Mouse (Mus musculus): ENCODE data around the gene Tgfb3. TPM values are rescaled to one million over a fixed set of nuclear protein-coding genes. Genes with fewer than 3 reads are reported as not detected.
A peak's percentile ranks its signal among the peaks of the same experiment; 100 is the strongest.

Tgfb3 gene
- polyA plus RNA-seq, 1 experiment from 2014 or later: 43.1 TPM

- peak overlapping the region; percentile 91 for H3K4me2 ChIP-seq
- no peaks in the 10 kb centered on the region for H3K27me3 ChIP-seq
- H3K9ac ChIP-seq: peak overlapping the region; percentile 82
- H3K4me1 ChIP-seq: peaks cover 38% of the 10 kb centered on the region
- H3K27ac ChIP-seq: peak overlapping the region; percentile 99
- H3K9me3 ChIP-seq: no peaks in the 10 kb centered on the region
- no peaks in the 10 kb centered on the region for H3K36me3 ChIP-seq
- peak overlapping the region; percentile 58 for H3K4me3 ChIP-seq
- 4% methylated on average over 9 of the region's 9 CpGs for WGBS
- no peak for ATAC-seq (ENCODE audit: insufficient number of reproducible peaks, insufficient read depth, low FRiP score, low TSS enrichment, low read depth)
Measured at GRCm38 (mm10) chr12:86078176-86078552, 677 bp downstream of the Tgfb3 start.

- no peak for ATAC-seq (ENCODE audit: insufficient number of reproducible peaks, insufficient read depth, low FRiP score, low TSS enrichment, low read depth)
Measured at GRCm38 (mm10) chr12:86077736-86078135, 1.1 kb downstream of the Tgfb3 start.

GRCm38 (mm10) chr12:86077322-86077721 is 1.5 kb downstream of the Tgfb3 start:
- ATAC-seq (ENCODE audit: insufficient number of reproducible peaks, insufficient read depth, low FRiP score, low TSS enrichment, low read depth): no peak
- no peaks in the 10 kb centered on the region for H3K9me3 ChIP-seq
- H3K4me1 ChIP-seq: peaks cover 34% of the 10 kb centered on the region
- H3K9ac ChIP-seq: peak overlapping the region; percentile 82
- no peaks in the 10 kb centered on the region for H3K27me3 ChIP-seq
- WGBS: 13% methylated on average over 8 of the region's 8 CpGs
- H3K4me3 ChIP-seq: peak overlapping the region; percentile 58
- peak overlapping the region; percentile 99 for H3K27ac ChIP-seq
- peaks cover 2% of the 10 kb centered on the region; the same call in 1 of the 2 replicates for H3K36me3 ChIP-seq
- H3K4me2 ChIP-seq: peak overlapping the region; percentile 91

More at GRCm38 (mm10) chr12:86077736-86078135, 1.1 kb downstream of the Tgfb3 start:
- WGBS: 14% methylated on average over 11 of the region's 11 CpGs
- H3K4me1 ChIP-seq: peaks cover 34% of the 10 kb centered on the region
- peak overlapping the region; percentile 58 for H3K4me3 ChIP-seq
- H3K27me3 ChIP-seq: no peaks in the 10 kb centered on the region
- no peaks in the 10 kb centered on the region for H3K36me3 ChIP-seq
- no peaks in the 10 kb centered on the region for H3K9me3 ChIP-seq
- peak overlapping the region; percentile 99 for H3K27ac ChIP-seq
- H3K4me2 ChIP-seq: peak overlapping the region; percentile 91
- peak overlapping the region; percentile 82 for H3K9ac ChIP-seq

DNA sequence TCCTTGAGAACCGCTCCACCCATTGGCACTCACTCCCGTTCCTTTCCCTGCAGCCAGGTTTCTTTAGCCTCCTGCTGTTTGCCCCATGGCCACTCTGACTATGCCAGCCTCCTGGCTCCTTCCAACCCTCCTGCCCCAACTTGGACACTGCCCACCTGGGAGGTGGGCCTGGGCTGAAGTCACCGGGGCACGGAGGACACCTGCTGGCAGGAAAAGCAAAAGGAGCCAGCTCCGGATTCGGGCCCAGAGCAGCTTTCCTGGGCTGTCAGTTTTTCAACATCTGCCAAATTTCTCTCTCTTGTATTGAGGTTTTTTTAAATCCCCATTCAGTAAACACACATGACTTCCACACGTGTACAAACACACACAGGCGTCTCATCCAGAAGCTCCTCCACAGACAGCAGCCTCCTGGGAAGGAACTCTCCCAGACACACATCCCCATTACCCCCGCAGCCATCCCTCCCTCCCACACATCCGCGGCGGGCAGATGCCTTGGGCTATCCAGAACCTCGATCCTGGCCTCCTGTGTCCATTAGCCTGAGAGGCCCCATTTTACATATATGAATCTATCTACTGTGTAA is 2.4 kb downstream of the Tgfb3 start:
- no peak for ATAC-seq (ENCODE audit: insufficient number of reproducible peaks, insufficient read depth, low FRiP score, low TSS enrichment, low read depth)
- Histone ChIP-seq H3K4me2 (peak overlapping the region; percentile 91), H3K36me3 (peaks cover 10% of the 10 kb centered on the region), H3K27ac (no peak overlapping the region), H3K9ac (peak overlapping the region; percentile 82), H3K4me1 (peaks cover 34% of the 10 kb centered on the region), H3K4me3 (peak overlapping the region; percentile 58), H3K9me3 (no peaks in the 10 kb centered on the region), H3K27me3 (no peaks in the 10 kb centered on the region)
- 6% methylated on average over 13 of the region's 13 CpGs for WGBS

- H3K9ac ChIP-seq: peak overlapping the region; percentile 82; the same call in 1 of the 2 replicates
- H3K4me1 ChIP-seq: peaks cover 34% of the 10 kb centered on the region
- no peaks in the 10 kb centered on the region for H3K27me3 ChIP-seq
- H3K4me2 ChIP-seq: peak overlapping the region; percentile 91
- no peak overlapping the region for H3K27ac ChIP-seq
- no peaks in the 10 kb centered on the region for H3K9me3 ChIP-seq
- peak overlapping the region; percentile 58 for H3K4me3 ChIP-seq
- WGBS: 92% methylated on average over 7 of the region's 7 CpGs
- ATAC-seq (ENCODE audit: insufficient number of reproducible peaks, insufficient read depth, low FRiP score, low TSS enrichment, low read depth): no peak
- peaks cover 14% of the 10 kb centered on the region for H3K36me3 ChIP-seq
Measured at GRCm38 (mm10) chr12:86075358-86075757, 3.5 kb downstream of the Tgfb3 start.

DNA sequence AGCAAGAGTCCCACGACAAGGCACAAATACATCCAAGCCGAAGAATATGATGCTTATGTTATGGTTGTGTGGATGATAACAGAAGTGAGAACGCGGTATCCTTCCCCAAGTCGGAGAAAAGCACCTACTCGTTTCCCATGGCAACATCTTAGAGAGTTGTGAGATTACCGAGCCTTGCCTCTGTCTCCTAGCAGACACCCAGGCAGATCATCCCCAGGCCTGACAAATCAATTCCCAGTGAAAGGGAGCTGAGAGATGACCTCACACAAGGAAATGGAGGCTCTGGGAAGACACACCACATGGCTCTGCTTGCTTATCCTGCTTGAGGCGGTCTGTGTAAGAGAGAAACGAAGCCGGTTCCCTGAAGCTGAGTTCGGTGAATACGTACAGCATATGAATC is 4.2 kb downstream of the Tgfb3 start:
- Histone ChIP-seq H3K27ac (no peak overlapping the region), H3K36me3 (peaks cover 18% of the 10 kb centered on the region), H3K4me3 (no peak overlapping the region), H3K4me1 (peaks cover 34% of the 10 kb centered on the region), H3K9ac (no peak overlapping the region), H3K9me3 (no peaks in the 10 kb centered on the region), H3K27me3 (no peaks in the 10 kb centered on the region), H3K4me2 (peak overlapping the region; percentile 91)
- ATAC-seq (ENCODE audit: insufficient number of reproducible peaks, insufficient read depth, low FRiP score, low TSS enrichment, low read depth): no peak
- WGBS: 84% methylated on average over 12 of the region's 12 CpGs

- Histone ChIP-seq H3K27ac (no peak overlapping the region), H3K9me3 (no peaks in the 10 kb centered on the region), H3K4me3 (no peak overlapping the region), H3K9ac (no peak overlapping the region), H3K4me1 (peaks cover 17% of the 10 kb centered on the region), H3K27me3 (no peaks in the 10 kb centered on the region), H3K4me2 (no peak overlapping the region), H3K36me3 (peaks cover 51% of the 10 kb centered on the region)
- 86% methylated on average over 6 of the region's 6 CpGs for WGBS
- ATAC-seq (ENCODE audit: insufficient number of reproducible peaks, insufficient read depth, low FRiP score, low TSS enrichment, low read depth): no peak
Measured at GRCm38 (mm10) chr12:86071432-86071831, 7.4 kb downstream of the Tgfb3 start.

DNA sequence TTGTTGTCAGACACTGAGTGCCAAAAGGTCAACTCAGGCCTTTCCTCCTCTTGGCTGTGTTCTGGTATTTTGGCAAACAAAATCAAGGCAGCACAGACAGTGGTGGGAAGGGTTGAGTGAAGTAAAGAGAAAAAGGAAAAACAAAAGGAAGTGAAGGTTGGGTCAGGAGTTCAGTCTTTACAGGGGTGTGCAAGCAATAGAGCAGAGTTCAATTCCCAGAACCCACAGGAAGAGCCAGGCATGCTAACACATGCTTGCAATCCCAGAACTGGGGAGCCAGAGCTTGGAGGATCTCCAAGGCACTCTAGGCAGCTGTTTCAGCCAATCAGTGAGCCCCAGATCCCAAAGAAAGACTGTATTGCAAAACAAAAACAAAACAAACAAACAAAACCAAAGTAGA is 14.0 kb downstream of the Tgfb3 start:
- H3K9ac ChIP-seq: no peak overlapping the region
- H3K27me3 ChIP-seq: no peaks in the 10 kb centered on the region
- H3K9me3 ChIP-seq: no peaks in the 10 kb centered on the region
- no peak overlapping the region for H3K4me2 ChIP-seq
- H3K27ac ChIP-seq: no peak overlapping the region
- no peak overlapping the region for H3K4me3 ChIP-seq
- no peaks in the 10 kb centered on the region for H3K4me1 ChIP-seq
- ATAC-seq (ENCODE audit: insufficient number of reproducible peaks, insufficient read depth, low FRiP score, low TSS enrichment, low read depth): no peak
- H3K36me3 ChIP-seq: peaks cover 91% of the 10 kb centered on the region

GRCm38 (mm10) chr12:86059341-86059740 is 19.5 kb downstream of the Tgfb3 start:
- H3K4me2 ChIP-seq: no peak overlapping the region
- H3K27ac ChIP-seq: no peak overlapping the region
- H3K9me3 ChIP-seq: no peaks in the 10 kb centered on the region
- 86% methylated on average over 6 of the region's 6 CpGs for WGBS
- no peaks in the 10 kb centered on the region for H3K4me1 ChIP-seq
- H3K4me3 ChIP-seq: no peak overlapping the region
- ATAC-seq (ENCODE audit: insufficient number of reproducible peaks, insufficient read depth, low FRiP score, low TSS enrichment, low read depth): no peak
- H3K36me3 ChIP-seq: peaks cover 84% of the 10 kb centered on the region
- H3K27me3 ChIP-seq: no peaks in the 10 kb centered on the region
- no peak overlapping the region for H3K9ac ChIP-seq

- no peaks in the 10 kb centered on the region for H3K9me3 ChIP-seq
Measured at GRCm38 (mm10) chr12:86057516-86057915, 21.3 kb downstream of the Tgfb3 start.

GRCm38 (mm10) chr12:86056976-86057375 is 21.9 kb downstream of the Tgfb3 start:
- ATAC-seq (ENCODE audit: insufficient number of reproducible peaks, insufficient read depth, low FRiP score, low TSS enrichment, low read depth): no peak
- 88% methylated on average over 8 of the region's 8 CpGs for whole genome bisulfite sequencing
- no peak overlapping the region for H3K4me2 ChIP-seq
- H3K27ac ChIP-seq: no peak overlapping the region
- peaks cover 61% of the 10 kb centered on the region for H3K36me3 ChIP-seq
- H3K27me3 ChIP-seq: no peaks in the 10 kb centered on the region
- no peak overlapping the region for H3K9ac ChIP-seq
- no peaks in the 10 kb centered on the region for H3K4me1 ChIP-seq
- no peaks in the 10 kb centered on the region for H3K9me3 ChIP-seq
- H3K4me3 ChIP-seq: no peak overlapping the region

More at GRCm38 (mm10) chr12:86057516-86057915, 21.3 kb downstream of the Tgfb3 start:
- Histone ChIP-seq H3K27ac (no peak overlapping the region), H3K27me3 (no peaks in the 10 kb centered on the region), H3K9ac (no peak overlapping the region), H3K36me3 (peaks cover 66% of the 10 kb centered on the region), H3K4me3 (no peak overlapping the region), H3K4me1 (no peaks in the 10 kb centered on the region), H3K4me2 (no peak overlapping the region)
- ATAC-seq (ENCODE audit: insufficient number of reproducible peaks, insufficient read depth, low FRiP score, low TSS enrichment, low read depth): no peak
- WGBS: 81% methylated on average over 8 of the region's 8 CpGs

DNA sequence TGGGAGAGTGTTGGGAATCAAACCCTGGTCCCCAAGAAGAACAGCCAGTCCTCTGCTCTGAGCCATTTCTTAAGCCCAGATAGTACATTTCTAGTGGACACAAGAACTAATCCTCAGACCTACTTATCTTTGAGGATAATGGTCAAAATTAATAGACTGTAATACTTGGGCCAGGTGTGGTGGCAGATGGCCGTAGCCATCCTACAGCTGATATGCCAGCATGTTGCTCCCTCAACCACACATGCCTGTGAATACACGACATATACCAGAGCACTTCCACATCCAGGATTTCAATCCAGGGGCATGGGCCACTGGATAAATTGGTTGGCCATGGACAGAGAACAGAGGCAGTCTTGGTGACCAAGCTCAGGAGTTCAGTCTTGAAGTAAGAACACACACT is 23.5 kb downstream of the Tgfb3 start:
- Histone ChIP-seq H3K9ac (no peak overlapping the region), H3K27me3 (no peaks in the 10 kb centered on the region), H3K4me3 (no peak overlapping the region), H3K4me1 (no peaks in the 10 kb centered on the region), H3K9me3 (no peaks in the 10 kb centered on the region), H3K4me2 (no peak overlapping the region), H3K27ac (no peak overlapping the region), H3K36me3 (peaks cover 47% of the 10 kb centered on the region)
- 98% methylated on average over 2 of the region's 2 CpGs for WGBS
- no peak for ATAC-seq (ENCODE audit: insufficient number of reproducible peaks, insufficient read depth, low FRiP score, low TSS enrichment, low read depth)

Measured in embryonic facial prominence, embryonic 13.5 days (tissue).